Comparison of ENCODE assay signal across 9 mouse cellular contexts in genomic region chr5:142692248-142692647, GRCm38 (mm10). TPM values are rescaled to one million over a fixed set of nuclear protein-coding genes. Genes with fewer than 3 reads are reported as not detected.
DNase-seq lines count a peak whose midpoint lies in the region; ATAC-seq and TF ChIP-seq lines count a peak whose summit lies in the region.
"Had no signal": no experiment of that assay in that cellular context is flagged by ENCODE, and none has a peak within 500 bp of the region (broad histone marks: within the 10 kb centered on the region; RNA-seq: fewer than 3 reads in every experiment).

TSS of gene Slc29a4 (plus strand) at chr5:142692512.

- TF ChIP-seq CTCF in left cerebral cortex, adult 2 months (IDR thresholded peaks at IDR 0.05): no peak

- no peak within 1 kb of the TSS for H3K4me3 ChIP-seq in forebrain, embryonic 16.5 days (replicated peaks; ENCODE audit: low read length)
- no peak within 1 kb of the TSS for H3K4me3 ChIP-seq in left cerebral cortex, adult 2 months

- intact Hi-C loops in left cerebral cortex, adult 2 months (cut with DNase I): loop anchor here (10.0 kb wide), 1 partner anchor 273 kb away; the partner anchor contains the start of gene Fscn1

- ATAC-seq in forebrain, embryonic 16.5 days: peak; percentile 80

- H3K27ac ChIP-seq in forebrain, embryonic 16.5 days (ENCODE audit: low read length): peak within 1 kb of the TSS; percentile 64
- no peak within 1 kb of the TSS for H3K27ac ChIP-seq in left cerebral cortex, adult 2 months
- H3K27ac ChIP-seq: kidney, postnatal 0 days had no signal

- peaks cover 27% of the 10 kb centered on the region for H3K4me1 ChIP-seq in forebrain, embryonic 16.5 days (replicated peaks; ENCODE audit: control insufficient read depth, insufficient read depth, low read length)

- WGBS in forebrain, embryonic 16.5 days: 44% methylated on average over 14 of the region's 14 CpGs

- no peaks in the 10 kb centered on the region for H3K36me3 ChIP-seq in forebrain, embryonic 16.5 days (ENCODE audit: control insufficient read depth, insufficient read depth)

- H3K4me2 ChIP-seq in forebrain, embryonic 16.5 days (ENCODE audit: low read length): peak within 1 kb of the TSS; percentile 24; the same call in 1 of the 2 replicates

- no peaks in the 10 kb centered on the region for H3K27me3 ChIP-seq in forebrain, embryonic 16.5 days (replicated peaks; ENCODE audit: control insufficient read depth, insufficient read depth, low read length)

- no peaks in the 10 kb centered on the region for H3K9me3 ChIP-seq in forebrain, embryonic 16.5 days (ENCODE audit: control insufficient read depth, low read length)

- DNase-seq in cerebellum, adult 11-12 months: peak; percentile 85
- peak; percentile 60 to 74 for DNase-seq in left cerebral cortex, adult 2 months (ENCODE audit: extremely low spot score in 1 of 2, low spot score in 2 of 2)
- DNase-seq in right cerebral cortex, adult 18-20 months: peak; percentile 85
- DNase-seq in urinary bladder, adult 2 months (ENCODE audit: low spot score): no peak
- no peak for DNase-seq in thymus, adult 18-20 months
- no peak for DNase-seq in embryo, embryonic 10 days (ENCODE audit: low spot score)
- DNase-seq in ovary, adult 18-20 months (ENCODE audit: low spot score): no peak

- no peak within 1 kb of the TSS; the same call in 1 of the 2 replicates for H3K9ac ChIP-seq in forebrain, embryonic 16.5 days (replicated peaks; ENCODE audit: low read depth, low read length)

RNA-seq across cellular contexts. Expression of gene Slc29a4, which starts in this region (rescaled TPM):
- polyA plus RNA-seq in forebrain, embryonic 16.5 days (2015; fragmentation: Nextera tagmentation; extraction: Ambion mirVana): 93.7 and 99.2 TPM in 2 replicates
- total RNA-seq in left cerebral cortex, adult 2 months (2021): 10 to 100 TPM; 10.1 to 11.2 TPM
- 0.26 and 0.68 TPM in 2 replicates for polyA plus RNA-seq in urinary bladder, adult 2 months (2012; rRNA removed)

Comparison
In these comparisons a context has a peak if more than half of its experiments do, and no peak if none do; other contexts are left out.
1. RNA of gene Slc29a4 (polyA plus RNA-seq): 93.7 to 99.2 TPM in forebrain, embryonic 16.5 days; 0.26 to 0.68 TPM in urinary bladder, adult 2 months; every median in the first group is over 10 times any median in the second.
2. DNase-seq: peak in cerebellum, adult 11-12 months (single experiment), left cerebral cortex, adult 2 months (2 of 2) and right cerebral cortex, adult 18-20 months (single experiment); none in urinary bladder, adult 2 months (single experiment), thymus, adult 18-20 months (0 of 2), embryo, embryonic 10 days (single experiment) and ovary, adult 18-20 months (single experiment).